Mouse (Mus musculus): ENCODE measurements at regions not wholly inside any gene's neighbourhood (a gene's known extent, or its start where the extent isn't known, plus 50 kb on each side); places are given as distances from the start of the nearest gene placed in this dataset.
A peak's percentile ranks its signal among the peaks of the same experiment; 100 is the strongest.

DNA sequence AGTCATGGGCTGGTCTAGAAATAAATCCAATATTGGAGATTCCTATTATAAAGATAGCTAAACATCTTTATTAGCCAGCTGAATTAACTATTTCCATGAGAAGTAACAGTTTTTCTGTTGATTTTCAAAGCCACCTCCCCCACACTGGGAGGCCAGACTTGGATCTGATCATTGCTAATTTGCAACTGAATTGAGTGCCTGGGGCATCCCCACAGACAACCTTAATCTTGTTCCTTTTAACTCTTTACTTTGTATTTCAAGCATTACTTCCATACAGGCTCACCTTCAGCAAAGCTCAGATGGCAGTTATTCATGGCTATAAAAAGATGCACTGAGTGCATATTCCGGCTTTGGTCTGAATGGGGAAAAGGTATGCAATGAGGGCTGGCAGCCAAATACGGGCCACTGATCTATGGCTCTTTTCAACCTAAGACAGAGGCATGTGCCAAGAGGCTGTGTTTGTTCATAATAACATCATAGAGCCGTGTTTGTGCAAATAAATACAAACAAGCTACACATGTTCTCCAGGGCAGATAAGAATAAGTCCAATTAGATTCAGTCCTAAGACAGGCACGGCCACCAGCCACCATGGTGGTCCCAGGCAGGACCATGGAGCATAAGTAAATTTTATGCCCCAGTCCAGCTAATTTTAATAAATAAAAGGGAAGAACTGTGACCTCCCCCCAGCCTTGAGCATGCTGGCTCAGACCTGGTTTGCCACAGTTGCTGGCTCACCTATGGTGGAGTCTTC is 194.5 kb upstream of the Ttc29 start:
- DNase-seq, result no peak

DNA sequence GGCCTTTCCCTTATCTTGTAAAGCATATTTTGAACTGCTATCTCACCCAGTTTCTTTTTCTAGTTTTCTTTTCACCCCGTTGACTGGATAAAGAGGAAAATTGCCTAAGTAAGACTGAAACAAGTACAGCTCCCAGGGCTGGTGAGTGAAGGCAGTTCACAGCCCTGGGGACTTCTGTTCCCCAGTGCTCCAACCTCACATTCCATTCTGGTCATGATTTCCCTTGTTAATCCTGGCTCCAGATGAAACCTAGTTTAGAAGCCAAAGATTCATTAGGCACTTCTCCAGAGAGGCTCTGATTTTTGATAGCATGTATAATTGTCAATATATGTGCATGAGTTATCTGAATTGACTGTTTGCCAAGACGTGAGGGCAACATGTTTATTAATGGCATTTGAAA is 191.6 kb upstream of the Ttc29 start:
- no peak for DNase-seq

DNA sequence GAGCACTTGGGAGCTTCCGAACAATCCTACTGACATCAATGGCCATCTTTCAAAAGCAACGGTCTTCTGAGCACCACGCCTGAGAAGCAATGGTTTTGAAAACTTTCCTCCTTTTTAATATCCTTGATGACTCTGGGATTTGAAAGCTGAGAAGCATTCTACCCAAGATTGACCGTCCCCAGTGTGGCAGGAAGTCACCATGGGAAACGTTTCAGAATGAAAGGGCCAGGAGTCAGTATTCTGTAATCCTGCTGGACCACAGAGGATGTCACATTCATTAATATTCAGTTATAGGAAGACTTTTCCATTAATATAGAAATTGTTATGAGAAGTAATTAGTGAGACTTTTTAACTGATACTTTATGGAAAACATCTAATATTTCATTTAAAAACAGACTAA is 190.1 kb upstream of the Ttc29 start:
- DNase-seq, result no peak

DNA sequence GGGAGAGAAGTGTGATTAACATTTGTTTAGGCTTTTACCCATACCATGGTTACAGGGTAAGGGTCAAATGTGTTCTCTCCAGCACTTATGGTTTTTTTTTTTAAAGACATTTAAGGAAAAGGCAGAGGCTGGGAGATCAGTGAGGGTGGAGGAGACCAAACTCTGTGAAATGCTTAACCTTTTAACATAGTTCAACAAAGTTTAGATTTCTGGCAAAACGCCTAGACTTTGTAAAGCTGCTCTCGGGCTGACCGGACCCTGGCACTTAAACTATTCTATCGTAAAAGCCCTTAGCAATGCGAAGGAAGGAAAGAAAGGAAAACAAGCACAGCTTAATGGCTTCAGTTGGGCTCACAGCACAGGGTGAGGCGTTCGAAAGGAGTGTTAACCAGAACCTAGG is 189.6 kb upstream of the Ttc29 start:
- DNase-seq, result no peak

DNA sequence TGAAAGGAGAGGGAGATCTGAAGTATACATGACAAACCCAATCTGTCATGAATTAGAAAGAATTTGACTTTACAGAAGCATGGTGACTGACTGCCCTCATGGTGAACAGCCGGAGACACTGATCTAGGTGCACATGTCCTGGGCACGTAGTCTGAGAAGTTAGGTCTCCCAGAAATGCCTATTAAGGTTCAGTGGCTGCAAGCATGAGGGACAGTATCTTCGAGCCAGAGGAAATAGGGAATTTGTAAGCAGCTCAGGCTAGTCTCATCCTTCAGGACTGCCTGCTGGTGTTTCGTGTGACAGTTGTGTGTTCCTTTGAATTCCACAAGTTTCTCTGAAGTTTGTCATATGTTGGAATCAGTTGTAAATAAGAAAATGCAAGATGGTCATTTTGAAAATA is 189.2 kb upstream of the Ttc29 start:
- DNase-seq, result no peak

DNA sequence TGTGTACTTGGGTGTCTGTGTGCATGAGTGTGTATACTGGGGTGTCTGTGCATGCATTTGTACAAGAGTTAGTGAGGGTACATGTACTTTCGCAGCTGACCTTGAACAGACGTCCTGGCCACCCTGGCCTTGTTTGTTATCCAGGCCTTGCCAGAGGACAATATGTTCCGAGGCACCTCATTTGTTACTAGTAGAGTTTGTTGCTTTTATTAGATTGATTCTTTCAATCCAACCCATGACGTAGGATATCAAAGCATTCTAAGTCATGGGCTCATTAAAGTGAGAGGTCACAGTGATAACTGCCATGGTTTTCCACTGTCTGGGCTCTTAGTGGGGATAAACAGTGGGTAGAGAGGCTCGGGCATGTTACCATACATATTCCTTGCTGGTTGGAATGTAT is 188.1 kb upstream of the Ttc29 start:
- no peak for DNase-seq

DNA sequence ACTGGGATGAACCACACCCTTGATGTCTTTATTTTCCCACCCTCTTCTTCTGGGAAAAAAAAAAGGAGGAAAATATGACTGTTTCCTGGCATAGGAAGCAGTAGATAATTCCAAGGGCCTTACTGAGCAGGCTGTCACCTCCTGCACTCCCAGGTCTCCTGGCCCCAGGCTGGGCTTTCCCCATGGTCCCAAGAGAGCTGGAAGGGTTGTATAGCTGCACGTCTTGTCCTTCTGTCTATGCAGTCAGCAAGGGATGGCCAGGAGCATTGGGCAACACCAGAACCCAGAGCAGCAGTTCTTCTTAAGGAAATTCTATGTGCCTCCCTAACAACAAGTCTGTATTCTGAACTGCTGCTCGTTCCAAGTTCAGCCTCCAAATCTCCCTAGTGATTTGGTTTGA is 185.7 kb upstream of the Ttc29 start:
- DNase-seq, result no peak

DNA sequence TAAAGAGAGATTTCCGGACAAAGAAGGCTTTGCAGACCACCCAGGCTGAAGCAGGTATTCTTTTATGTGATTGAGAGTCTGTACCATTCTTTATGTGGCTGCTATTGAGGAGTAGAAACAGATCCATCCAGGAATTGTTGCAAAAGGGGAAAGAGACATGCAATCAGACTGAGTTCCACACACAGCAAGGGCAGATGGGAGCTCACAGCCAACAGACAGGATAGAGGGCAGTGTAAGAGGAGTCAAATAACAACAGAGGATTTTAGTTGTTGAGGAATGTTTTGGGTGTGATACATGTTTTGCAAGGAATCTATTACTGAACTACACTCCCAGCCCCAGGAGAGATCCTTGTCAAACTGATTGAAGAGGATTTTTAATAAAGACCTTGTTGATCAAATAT is 184.2 kb upstream of the Ttc29 start:
- no peak for DNase-seq

DNA sequence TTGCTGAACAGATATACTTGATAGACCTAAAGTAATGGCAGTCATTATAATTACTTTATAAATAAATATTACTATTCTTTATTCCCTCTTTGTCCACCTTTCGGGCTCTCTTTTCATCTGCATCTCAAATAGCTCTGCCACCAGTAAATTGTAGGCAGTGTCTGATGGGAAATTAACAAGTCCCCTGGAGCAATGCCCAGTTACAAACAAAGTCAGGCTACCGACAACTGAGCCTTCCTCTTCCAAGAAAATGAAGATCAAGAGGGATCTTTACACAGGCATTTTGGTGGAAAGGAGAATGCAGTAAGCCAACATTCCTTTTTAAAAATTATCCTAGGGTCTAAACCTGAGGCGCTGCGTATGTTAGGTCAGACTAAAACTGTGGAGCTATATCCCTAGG is 181.3 kb upstream of the Ttc29 start:
- DNase-seq, result no peak

DNA sequence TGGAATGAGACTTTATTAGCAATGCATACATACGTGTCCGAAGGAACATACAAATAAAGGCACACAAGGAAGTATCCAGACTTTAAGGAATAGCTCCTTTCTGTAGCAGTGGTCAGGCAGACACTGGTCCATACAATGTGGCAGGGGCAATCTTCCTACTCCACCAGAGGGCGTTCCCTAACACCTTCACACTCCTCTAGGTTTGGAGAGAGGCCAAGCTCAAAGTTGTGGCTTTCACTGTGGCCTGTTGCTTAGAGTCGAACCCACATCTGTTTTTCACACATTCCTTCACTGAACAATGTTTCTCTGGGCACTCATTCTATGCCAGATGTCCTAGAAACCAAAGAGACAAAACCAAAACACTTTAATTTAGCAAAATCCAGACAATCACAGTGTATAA is 178.4 kb upstream of the Ttc29 start:
- no peak for DNase-seq

DNA sequence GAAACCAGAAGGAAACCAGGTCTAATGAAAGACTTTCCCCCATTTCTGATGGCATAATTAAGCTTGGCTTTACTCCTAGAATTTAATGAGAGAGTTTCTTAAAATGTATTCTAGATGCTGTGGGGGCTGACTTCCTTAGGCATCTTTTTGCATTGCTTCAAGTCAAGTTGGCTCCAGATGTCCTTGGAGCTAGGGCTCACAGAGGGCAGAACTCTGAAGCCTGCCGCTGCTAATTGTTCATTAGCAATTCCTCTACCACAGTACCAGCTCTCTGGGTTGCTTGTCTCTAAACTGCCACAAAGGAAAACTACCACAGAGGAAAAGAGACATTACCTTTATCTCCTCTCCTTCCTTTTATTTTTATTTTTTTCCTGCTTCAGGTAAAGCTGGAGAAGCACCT is 175.9 kb upstream of the Ttc29 start:
- no peak for DNase-seq

DNA sequence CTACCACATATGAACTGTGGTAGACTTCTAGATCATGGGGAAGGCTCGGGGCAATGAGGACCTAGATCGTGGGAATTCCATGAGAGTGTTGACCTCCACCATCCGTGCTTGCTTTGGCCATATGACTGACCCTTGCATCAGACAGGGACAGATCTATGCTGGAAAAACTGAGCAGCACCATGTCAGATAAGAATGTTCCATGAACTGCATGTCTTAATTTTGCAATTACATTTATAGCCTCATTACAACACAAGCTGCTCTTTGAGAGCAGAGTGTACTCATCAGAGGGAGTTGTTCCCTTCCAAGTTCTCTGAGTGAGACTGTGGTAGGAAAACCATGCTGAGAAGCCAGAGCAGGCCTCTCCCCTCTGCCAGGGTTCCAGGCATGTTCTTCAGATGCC is 166.4 kb upstream of the Ttc29 start:
- no peak for DNase-seq

DNA sequence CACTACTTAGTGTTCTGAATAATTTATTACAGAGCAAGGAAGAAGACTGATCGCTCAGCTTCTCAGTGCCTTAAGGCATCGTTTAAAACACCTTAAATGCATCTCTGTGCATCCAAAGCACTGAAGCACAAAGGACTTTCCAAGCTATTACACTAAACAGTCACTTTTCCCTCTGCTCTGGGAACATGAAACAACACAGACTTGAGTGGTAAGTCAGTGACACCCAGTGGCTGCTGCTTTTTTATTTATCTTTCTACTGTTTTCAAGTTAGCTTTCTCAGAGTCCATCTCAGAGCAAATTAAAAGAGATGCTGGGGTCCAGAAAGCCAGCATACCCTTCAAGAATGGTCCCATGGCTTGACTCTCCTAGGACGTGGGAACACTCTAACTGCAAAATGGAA is 162.3 kb upstream of the Ttc29 start:
- no peak for DNase-seq

DNA sequence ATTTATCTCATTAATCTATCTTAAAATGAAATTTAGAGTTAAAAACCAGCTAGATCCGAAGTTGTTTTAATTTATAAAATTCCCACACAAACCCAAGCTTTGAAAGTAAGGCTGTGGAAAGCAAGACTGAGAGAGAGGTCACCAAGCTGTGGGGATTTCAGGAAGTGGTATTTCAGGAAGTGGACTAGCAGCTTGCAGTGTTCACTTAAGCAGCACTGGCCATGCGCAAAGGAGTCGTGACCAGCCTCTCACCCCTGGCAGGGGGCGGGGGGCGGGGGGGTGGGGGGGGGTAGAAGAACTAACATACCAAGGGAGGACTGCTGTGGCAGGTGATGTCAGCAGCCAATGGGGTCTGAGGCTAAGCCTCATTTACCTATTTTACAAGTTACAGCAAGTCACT is 158.7 kb upstream of the Ttc29 start:
- DNase-seq, result no peak

DNA sequence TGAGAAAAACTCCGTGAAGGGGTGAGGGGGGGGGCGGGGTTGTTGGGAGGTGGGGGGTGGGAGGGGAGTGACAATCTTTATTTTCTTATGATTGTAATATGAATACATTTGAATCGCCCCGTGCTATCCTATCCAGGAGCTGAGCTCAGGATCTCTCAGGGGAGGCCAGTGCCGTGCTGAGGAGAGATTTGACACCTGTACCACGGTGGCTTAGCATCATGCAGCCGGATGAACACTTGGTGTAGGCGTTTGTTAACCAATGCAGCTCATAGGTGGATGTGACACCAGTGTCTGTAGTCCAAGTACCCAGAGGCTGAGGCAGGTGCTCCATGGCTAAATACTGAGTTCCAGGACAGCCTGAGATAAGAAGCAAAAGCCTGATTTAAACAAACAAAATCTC is 158.2 kb upstream of the Ttc29 start:
- no peak for DNase-seq

DNA sequence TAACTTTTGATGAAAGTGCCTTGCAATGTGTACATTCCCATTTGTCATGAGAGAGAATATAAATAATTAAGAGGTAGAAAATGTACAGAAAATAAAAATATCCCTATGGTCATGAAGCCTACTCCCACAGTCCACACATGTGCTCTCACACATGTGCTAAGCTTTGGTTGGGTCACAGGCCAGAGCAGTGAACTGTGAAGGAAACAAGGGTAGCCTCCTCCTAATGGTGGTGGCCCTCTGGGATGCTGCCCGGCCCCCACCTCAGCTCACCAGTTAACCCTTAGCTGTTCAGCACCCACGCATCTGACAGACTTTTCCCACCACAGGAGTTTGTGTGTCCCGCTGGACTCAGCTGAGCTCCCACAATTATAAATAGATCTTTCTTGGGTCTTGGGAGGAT is 157.6 kb upstream of the Ttc29 start:
- no peak for DNase-seq

DNA sequence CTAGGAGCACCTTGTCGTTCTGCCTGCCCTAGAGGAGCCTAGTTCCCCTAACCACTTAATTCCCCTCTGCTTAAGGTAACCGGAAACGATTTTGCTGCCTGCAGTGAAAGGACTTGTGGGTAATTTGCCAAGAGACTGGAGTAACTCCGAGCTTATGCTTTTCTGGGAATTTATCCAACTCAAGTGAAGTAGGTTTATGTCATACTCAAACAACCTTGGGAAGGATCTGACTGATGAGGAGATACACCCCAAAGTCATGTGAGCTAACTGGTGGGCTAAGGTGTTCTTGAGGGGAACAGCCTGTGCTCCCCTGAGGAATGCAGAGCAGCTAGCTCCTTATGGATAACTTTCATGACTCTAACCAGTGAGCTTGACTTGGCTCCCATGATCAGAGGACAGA is 155.7 kb upstream of the Ttc29 start:
- no peak for DNase-seq

DNA sequence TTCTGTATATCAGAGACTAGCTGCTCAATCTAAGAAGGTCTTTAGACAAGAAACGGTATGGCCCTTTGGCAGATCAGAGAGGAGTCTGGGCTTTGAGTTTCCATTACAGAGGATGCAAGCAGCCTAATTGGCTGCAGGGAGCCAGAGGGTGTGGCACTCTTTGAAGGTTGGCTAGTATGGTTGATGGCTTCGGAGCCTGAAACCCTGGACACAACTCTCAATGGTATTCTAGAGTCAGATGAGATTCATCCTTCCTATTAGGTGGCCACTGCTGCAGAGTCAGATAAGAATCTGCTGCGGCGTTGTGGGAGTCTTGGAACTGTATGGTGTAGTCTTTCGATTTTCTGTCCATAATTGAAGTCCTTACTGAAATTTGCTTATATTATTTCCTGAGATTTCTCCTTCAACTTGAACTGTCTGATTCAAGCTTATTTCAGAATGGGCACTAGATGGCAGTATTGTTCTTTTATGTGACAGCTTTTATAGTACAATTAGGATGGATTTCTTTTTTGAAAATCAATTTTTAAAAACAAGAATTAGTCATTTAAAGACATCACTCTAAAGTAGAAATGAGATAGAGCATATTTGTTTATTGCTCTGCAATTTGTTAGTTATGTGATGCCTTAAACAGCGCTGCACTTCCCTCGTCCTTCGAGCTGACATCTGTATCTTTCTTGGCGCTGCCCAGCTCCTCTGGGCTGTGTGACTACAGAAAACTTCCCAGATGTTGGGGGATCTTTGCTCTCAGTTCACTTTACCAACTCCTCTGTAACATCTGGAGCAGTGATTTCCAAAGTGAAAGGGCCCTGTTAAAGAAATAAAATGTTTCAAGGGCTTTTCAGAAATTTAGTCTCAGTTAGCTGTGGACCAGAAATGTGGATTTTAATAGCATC is 151.0 kb upstream of the Ttc29 start:
- no peak for DNase-seq

DNA sequence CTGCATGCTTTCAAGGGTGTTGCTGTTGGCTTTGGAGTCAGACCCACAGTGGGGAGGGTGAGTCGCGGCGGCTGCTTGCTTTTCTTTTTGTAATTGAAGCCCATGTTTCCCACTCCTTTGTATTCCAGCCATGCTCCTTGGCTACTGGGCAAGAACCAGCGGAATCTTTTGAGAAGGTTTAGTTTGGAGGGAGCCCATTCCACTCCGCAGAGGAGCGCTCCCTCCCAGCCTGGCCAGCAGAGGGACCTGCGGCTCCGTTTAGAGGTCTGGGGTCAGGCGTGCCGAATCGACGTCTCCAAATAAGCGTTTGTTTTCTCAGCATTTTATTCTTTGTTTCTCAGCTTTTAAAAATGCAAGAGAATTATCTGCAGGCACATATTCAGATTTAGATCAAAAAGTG is 149.6 kb upstream of the Ttc29 start:
- peak; percentile 26 for DNase-seq

DNA sequence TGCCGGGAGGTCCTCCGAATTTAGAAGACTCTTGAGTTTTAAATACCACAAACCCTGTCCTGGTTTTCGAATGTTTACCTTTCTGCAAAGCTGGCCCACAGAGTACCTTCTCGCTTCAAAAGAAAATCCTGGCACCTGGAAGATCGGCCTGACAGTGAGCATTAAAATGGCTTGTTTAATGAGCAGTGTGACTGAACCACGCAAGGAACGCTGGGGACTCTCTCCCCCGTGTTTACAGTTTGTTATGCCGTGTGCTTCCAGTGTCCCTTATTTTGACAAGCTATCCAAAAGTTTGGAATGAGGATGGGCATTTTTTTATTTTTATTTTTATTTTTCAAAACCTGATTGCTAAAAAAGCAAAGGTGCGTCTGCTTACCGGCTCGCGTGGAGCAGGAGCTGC is 148.9 kb upstream of the Ttc29 start:
- DNase-seq, result no peak

DNA sequence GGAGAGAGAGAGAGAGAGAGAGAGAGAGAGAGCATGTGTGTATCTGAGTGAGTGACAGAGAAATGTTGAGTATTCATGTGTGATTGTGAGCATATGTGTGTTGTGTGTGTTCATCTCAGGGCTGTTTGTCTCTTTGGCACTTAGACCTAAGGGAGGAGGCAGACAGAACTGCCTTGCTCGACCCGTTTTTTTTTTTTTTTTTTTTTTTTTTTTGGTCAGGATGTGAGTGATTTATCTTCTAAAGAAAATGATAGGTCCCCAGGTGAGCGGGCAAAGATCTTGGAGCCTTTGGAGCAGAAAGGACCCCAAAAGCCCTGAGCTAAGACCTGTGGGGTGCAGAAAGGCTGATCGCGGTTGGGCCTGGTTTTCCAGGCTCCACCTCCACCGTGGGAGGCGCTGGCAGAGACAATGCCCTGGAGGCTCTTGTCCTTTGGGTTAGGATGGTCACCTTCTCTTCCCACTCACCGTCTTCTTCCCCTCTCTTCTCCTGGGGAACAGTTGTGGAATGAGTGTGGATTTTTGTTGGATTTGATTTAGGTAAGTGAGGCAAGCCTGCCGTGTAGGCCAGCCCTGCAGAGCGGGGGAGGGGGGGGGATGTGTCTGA is 147.1 kb upstream of the Ttc29 start:
- no peak for DNase-seq

DNA sequence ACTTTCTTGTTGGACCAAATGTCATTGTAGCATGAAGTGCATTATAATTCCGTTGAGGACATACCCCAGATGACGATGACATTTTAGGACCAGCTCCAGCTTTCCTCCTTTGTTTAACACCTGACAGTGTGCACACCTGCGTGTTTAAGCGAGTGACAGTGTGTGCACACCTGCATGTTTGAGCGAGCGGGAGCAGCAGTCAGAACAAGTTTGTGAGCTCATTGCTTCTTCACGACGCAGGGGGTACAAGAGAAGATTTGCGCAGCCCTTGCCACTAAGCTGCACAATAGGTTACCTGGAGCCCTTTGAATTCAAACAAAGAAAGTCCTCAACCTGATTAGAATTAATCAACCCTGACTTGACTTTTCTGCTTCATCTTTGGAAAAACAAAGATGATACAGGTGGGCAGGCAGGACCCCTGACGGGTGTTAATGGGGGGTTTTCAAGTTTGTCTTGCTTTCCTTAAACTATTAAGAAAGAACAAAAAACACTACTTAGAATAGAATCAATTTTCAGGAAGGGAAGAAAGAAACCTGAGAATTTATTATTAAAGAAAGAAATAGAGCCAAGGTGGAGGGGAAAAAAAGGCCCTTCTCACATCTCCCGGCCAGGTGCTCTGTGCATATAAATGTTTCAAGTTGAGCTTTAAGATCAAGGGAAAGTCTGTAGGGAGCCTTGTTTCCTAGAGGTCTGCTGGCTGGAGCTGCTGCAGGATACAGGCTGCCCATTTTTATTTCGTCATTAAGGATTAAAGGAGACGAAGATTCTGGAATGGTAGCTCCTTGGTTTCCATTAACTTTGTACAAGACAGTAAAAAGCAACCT is 144.8 kb upstream of the Ttc29 start:
- DNase-seq, result no peak

DNA sequence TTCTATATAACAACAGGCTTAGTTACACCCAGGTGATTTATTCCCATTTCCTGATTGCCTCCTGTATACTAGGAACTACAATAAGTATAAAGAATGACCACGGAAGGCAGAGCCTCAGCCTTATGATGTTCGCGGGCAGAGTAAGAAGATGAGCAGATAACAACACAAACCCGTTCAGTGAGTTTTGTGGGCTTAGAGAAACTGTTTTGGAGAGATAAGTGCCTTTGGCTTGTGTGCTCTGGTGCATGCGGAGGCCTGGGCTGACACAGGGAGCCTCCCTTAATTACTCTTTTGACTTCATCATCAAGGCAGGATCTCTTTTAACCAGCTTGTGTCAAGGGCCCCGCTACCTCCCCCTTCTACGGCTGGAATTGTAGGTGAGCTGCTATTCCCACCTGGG is 139.3 kb upstream of the Ttc29 start:
- no peak for DNase-seq
